Mouse (Mus musculus): ENCODE measurements around the gene Specc1. TPM values are rescaled to one million over a fixed set of nuclear protein-coding genes. Genes with fewer than 3 reads are reported as not detected.

Gene Specc1
- polyA plus RNA-seq (2015; fragmentation: Illumina TruSeq; extraction: RNeasy Lipid Tissue Mini Kit (QIAGEN cat#74804); ENCODE audit: insufficient read depth, low replicate concordance) = 21.6 TPM

GRCm38 (mm10) chr11:61956572-61957295 is at the start of gene Specc1:
TSS of gene Specc1 (plus strand) at chr11:61956763.

DNA sequence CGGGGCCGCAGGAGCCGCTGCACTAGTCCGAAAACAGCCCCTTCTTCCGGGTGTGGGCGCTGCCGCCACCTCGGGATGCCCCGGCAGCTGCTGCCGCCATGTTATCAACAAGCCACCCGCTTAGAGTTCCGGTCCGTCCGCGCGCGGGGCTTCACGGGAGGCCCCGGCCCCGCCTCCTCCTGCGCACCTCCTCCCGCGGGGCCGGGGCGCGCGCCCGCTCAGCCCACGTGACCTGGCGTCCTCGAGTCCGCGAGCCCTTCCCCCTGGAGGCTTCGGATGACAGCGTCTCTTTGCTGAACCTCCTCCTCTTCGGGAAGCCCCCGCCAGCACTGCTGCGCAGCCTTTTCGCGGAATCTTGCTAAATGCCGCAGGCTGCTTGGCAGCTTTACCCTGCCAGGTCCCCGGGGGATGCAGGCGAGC is 26.5 kb upstream of the Specc1 start, which contains the start of gene Akap10:
Akap10 (minus strand) TSS at position 155 of the 420 bp plus-strand sequence.

DNA sequence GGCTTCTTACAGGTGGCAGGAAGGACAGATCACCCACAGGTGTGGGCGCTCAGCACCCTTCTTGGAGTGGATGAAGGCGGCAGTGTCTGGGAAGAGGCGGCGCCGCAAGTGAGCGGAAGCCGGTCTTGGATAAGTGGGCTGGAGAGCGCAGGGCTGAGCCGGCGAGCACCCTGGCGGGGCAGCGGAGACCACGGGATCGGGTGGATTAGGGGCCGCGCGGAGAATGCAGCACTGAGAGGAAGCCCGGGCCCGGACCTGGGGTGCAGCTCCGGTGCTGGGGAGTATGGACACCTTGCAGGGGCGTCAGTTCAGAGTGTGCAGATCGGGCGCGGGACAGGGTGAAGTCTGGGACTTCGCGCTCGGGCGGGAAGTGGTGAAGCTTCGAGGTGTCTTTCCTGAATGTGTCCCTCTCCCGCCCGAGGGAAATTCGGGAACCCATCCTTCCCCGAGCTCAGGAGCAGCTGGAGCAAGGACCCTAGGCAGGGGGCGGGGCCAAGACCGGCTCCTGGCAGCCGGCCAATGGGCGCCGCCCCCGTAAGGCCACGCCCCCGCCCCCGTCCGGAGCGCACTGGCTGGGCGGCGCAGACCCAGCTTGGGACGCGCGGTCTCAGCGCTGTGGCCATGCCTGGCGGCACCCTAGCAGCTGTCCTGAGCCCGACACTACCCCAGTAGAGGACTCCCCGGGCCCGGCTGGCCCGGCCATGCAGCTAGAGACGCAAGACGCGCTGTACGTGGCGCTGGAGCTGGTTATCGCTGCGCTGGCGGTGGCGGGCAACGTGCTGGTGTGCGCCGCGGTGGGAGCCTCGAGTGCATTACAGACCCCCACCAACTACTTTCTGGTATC is 292.1 kb downstream of the Specc1 start, which contains the start of gene Adora2b:
Adora2b (plus strand) TSS at position 584 of the 844 bp plus-strand sequence.

Other genes starting within 250 kb of the Specc1 start
- gene Slc5a10, start 235.9 kb upstream of the Specc1 start, polyA plus RNA-seq (2015; fragmentation: Illumina TruSeq; extraction: RNeasy Lipid Tissue Mini Kit (QIAGEN cat#74804); ENCODE audit: insufficient read depth, low replicate concordance) = not detected
- gene Prpsap2, start 194.7 kb upstream of the Specc1 start, polyA plus RNA-seq (2015; fragmentation: Illumina TruSeq; extraction: RNeasy Lipid Tissue Mini Kit (QIAGEN cat#74804); ENCODE audit: insufficient read depth, low replicate concordance) = 67.0 TPM
- 29.2 TPM for gene Ulk2, start 101.7 kb upstream of the Specc1 start, polyA plus RNA-seq (2015; fragmentation: Illumina TruSeq; extraction: RNeasy Lipid Tissue Mini Kit (QIAGEN cat#74804); ENCODE audit: insufficient read depth, low replicate concordance)
- gene Akap10, start 26.5 kb upstream of the Specc1 start, polyA plus RNA-seq (2015; fragmentation: Illumina TruSeq; extraction: RNeasy Lipid Tissue Mini Kit (QIAGEN cat#74804); ENCODE audit: insufficient read depth, low replicate concordance) = 37.3 TPM